Mouse (Mus musculus): ENCODE measurements around the gene Pgap2. TPM values are rescaled to one million over a fixed set of nuclear protein-coding genes. Genes with fewer than 3 reads are reported as not detected.

Pgap2 gene
- total RNA-seq, 2 experiments from 2014 or later, result 23.3 to 26.5 TPM

GRCm38 (mm10) chr7:102233059-102233458, 23.1 kb downstream of the Pgap2 start:
- DNase-seq, result no peak
- intact Hi-C loops (cut with DNase I; ENCODE audit: low total_unique reads), result no loop called here

- intact Hi-C loops (cut with DNase I; ENCODE audit: low total_unique reads), result no loop called here
- no peak for DNase-seq
Observed at GRCm38 (mm10) chr7:102238686-102239286, 28.8 kb downstream of the Pgap2 start.

- intact Hi-C loops (cut with DNase I; ENCODE audit: low total_unique reads), result no loop called here
- DNase-seq, result no peak
Observed at GRCm38 (mm10) chr7:102239591-102239990, 29.6 kb downstream of the Pgap2 start.

GRCm38 (mm10) chr7:102242371-102242770, 32.4 kb downstream of the Pgap2 start:
- DNase-seq, result no peak
- intact Hi-C loops (cut with DNase I; ENCODE audit: low total_unique reads), result no loop called here

- intact Hi-C loops (cut with DNase I; ENCODE audit: low total_unique reads), result no loop called here
- no peak for DNase-seq
Observed at GRCm38 (mm10) chr7:102242917-102243316, 32.9 kb downstream of the Pgap2 start.

- DNase-seq, result peak; percentile 18
- intact Hi-C loops (cut with DNase I; ENCODE audit: low total_unique reads), result no loop called here
Observed at GRCm38 (mm10) chr7:102243870-102244269, 33.9 kb downstream of the Pgap2 start.

GRCm38 (mm10) chr7:102244782-102245535, 35.0 kb downstream of the Pgap2 start:
- peak; percentile 68 for DNase-seq
- intact Hi-C loops (cut with DNase I; ENCODE audit: low total_unique reads), result no loop called here

GRCm38 (mm10) chr7:102245775-102246174, 35.8 kb downstream of the Pgap2 start:
- intact Hi-C loops (cut with DNase I; ENCODE audit: low total_unique reads), result no loop called here
- DNase-seq, result peak; percentile 58

GRCm38 (mm10) chr7:102246265-102246664, 36.3 kb downstream of the Pgap2 start:
- no peak for DNase-seq
- intact Hi-C loops (cut with DNase I; ENCODE audit: low total_unique reads), result no loop called here

- DNase-seq, result peak; percentile 26
- intact Hi-C loops (cut with DNase I; ENCODE audit: low total_unique reads), result no loop called here
Observed at GRCm38 (mm10) chr7:102246956-102247797, 37.2 kb downstream of the Pgap2 start.

- no peak for DNase-seq
- intact Hi-C loops (cut with DNase I; ENCODE audit: low total_unique reads), result no loop called here
Observed at GRCm38 (mm10) chr7:102248691-102249404, 38.8 kb downstream of the Pgap2 start.

- intact Hi-C loops (cut with DNase I; ENCODE audit: low total_unique reads), result no loop called here
- DNase-seq, result no peak
Observed at GRCm38 (mm10) chr7:102249531-102249895, 39.5 kb downstream of the Pgap2 start.

- intact Hi-C loops (cut with DNase I; ENCODE audit: low total_unique reads), result no loop called here
- peak; percentile 76 for DNase-seq
Observed at GRCm38 (mm10) chr7:102249896-102250630, 40.1 kb downstream of the Pgap2 start.

- intact Hi-C loops (cut with DNase I; ENCODE audit: low total_unique reads), result no loop called here
- DNase-seq, result peak; percentile 94
Observed at GRCm38 (mm10) chr7:102250631-102251214, 40.7 kb downstream of the Pgap2 start.

GRCm38 (mm10) chr7:102253631-102254030, 43.6 kb downstream of the Pgap2 start:
- no peak for DNase-seq
- intact Hi-C loops (cut with DNase I; ENCODE audit: low total_unique reads), result no loop called here

- intact Hi-C loops (cut with DNase I; ENCODE audit: low total_unique reads), result no loop called here
Observed at GRCm38 (mm10) chr7:102255954-102256353, 45.9 kb downstream of the Pgap2 start, which contains the start of gene Rhog. Gene Rhog, minus strand, starts transcription at chr7:102256054.

GRCm38 (mm10) chr7:102256636-102257035, 46.6 kb downstream of the Pgap2 start:
- intact Hi-C loops (cut with DNase I; ENCODE audit: low total_unique reads), result no loop called here
- no peak for DNase-seq

More at GRCm38 (mm10) chr7:102255954-102256353, 45.9 kb downstream of the Pgap2 start, which contains the start of gene Rhog:
- DNase-seq, result no peak

- intact Hi-C loops (cut with DNase I; ENCODE audit: low total_unique reads), result loop anchor here (2.0 kb wide), 1 partner anchor 157 kb away; no protein-coding TSS in a partner anchor
- peak; percentile 83 for DNase-seq
Observed at GRCm38 (mm10) chr7:102258189-102258588, 48.2 kb downstream of the Pgap2 start.
